Mouse (Mus musculus) intestine, embryonic 15.5 days (tissue): Measurements from ENCODE around the gene Gm12184. TPM values are rescaled to one million over a fixed set of nuclear protein-coding genes. Genes with fewer than 3 reads are reported as not detected.
"Not testable (repeated sequence)": the region's sequence is repeated elsewhere in the genome, so short reads cannot be mapped to it uniquely, and the experiment has no call there.

ENCODE experiments used
- ATAC-seq: fragments of 200-750 bp; cut with Nextera tagmentation; 2 replicates; pipeline ENCODE4 v1.8.0; 2017; ENCODE audit warnings: moderate TSS enrichment, moderate library complexity
- H3K27ac ChIP-seq: fragments of 300-500 bp; sonication (generic); 2 replicates; pipeline ENCODE4 v1.5.1; 2015; ENCODE audit warnings: mild to moderate bottlenecking, inconsistent platforms
- H3K27me3 ChIP-seq: fragments of 300-500 bp; sonication (generic); replicated peaks from 2 replicates; pipeline ENCODE4 v1.6.1; 2015; ENCODE audit warnings: inconsistent platforms
- H3K36me3 ChIP-seq: fragments of 300-500 bp; sonication (generic); 2 replicates; pipeline ENCODE4 v1.6.1; 2015; ENCODE audit warnings: inconsistent platforms
- H3K4me1 ChIP-seq: fragments of 300-500 bp; sonication (generic); replicated peaks from 2 replicates; pipeline ENCODE4 v1.6.1; 2015; ENCODE audit warnings: inconsistent platforms
- H3K4me2 ChIP-seq: fragments of 300-500 bp; sonication (generic); replicated peaks from 2 replicates; pipeline ENCODE4 v1.6.1; 2015; ENCODE audit warnings: mild to moderate bottlenecking, inconsistent platforms
- H3K4me3 ChIP-seq: fragments of 300-500 bp; sonication (generic); replicated peaks from 2 replicates; pipeline ENCODE4 v1.5.1; 2015; ENCODE audit warnings: inconsistent platforms
- H3K9ac ChIP-seq: fragments of 300-500 bp; sonication (generic); 2 replicates; pipeline ENCODE4 v1.6.1; 2015; ENCODE audit warnings: inconsistent platforms
- H3K9me3 ChIP-seq: fragments of 300-500 bp; sonication (generic); 2 replicates; pipeline ENCODE4 v1.6.1; 2016; ENCODE audit warnings: inconsistent platforms
- WGBS: fragments of 180-500 bp; shearing (Covaris S2); methylation state at CpG from one replicate; pipeline ENCODE4 v1.1.7; 2015; 5-methylcytosine and 5-hydroxymethylcytosine counted together
- polyA plus RNA-seq: library from polyadenylated mRNA; unstranded; fragments of >200 nt; fragmentation: Nextera tagmentation; extraction: Ambion mirVana; gene quantifications from 2 replicates; pipeline ENCODE4 v1.2.1, GENCODE M21; 2015

The Gm12184 gene
- polyA plus RNA-seq, 1 experiment from 2014 or later = 5.4 TPM

DNA sequence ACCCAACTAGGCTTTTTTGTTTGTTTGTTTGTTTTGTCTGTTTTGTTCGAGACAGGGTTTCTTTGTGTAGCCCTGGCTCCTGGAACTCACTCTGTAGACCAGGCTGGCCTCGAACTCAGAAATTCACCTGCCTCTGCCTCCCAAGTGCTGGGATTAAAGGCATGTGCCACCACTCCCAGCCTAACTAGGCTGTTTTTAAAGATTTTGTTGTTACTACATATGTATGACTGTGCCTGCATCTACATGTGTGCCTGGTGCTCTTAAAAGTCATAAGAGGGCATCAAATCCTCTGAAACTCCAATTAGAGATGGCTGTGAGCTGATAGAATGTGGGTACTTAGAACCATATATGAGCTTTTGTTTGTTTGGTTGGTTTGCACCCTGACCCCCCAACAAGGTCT lies 4.8 kb upstream of the Gm12184 start:
- no peak overlapping the region for H3K27ac ChIP-seq
- no peaks in the 10 kb centered on the region; the same call in 1 of the 2 replicates for H3K4me1 ChIP-seq
- no peaks in the 10 kb centered on the region for H3K36me3 ChIP-seq
- H3K27me3 ChIP-seq = no peaks in the 10 kb centered on the region
- no peaks in the 10 kb centered on the region for H3K9me3 ChIP-seq
- 71% methylated on average over 2 of the region's 2 CpGs for WGBS
- ATAC-seq = no peak
- no peak overlapping the region for H3K4me3 ChIP-seq
- no peak overlapping the region for H3K4me2 ChIP-seq
- no peak overlapping the region for H3K9ac ChIP-seq

DNA sequence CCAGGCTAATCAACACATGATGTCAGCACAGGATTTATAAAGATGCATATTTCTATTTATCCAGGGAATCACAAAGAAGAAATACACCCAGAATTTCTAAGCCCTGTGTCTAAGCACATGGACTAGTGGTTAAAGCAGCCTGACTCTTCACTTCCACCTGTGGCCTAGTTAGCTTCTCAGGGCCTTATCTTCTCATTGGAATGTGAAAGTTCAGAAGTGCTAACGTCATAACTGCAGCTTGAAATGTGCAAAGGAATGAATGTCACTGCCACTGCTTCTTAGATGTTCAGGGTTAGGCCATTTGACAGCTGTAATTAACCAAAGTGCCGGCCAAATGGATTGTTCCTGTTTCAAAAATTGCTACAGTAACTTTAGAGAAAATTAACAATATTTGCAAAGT lies 3.8 kb upstream of the Gm12184 start:
- WGBS = 56% methylated on average over 2 of the region's 2 CpGs
- Histone ChIP-seq H3K9ac (no peak overlapping the region), H3K4me2 (no peak overlapping the region), H3K9me3 (no peaks in the 10 kb centered on the region), H3K4me1 (no peaks in the 10 kb centered on the region; the same call in 1 of the 2 replicates), H3K4me3 (no peak overlapping the region), H3K36me3 (no peaks in the 10 kb centered on the region), H3K27me3 (no peaks in the 10 kb centered on the region), H3K27ac (no peak overlapping the region)
- ATAC-seq = no peak

DNA sequence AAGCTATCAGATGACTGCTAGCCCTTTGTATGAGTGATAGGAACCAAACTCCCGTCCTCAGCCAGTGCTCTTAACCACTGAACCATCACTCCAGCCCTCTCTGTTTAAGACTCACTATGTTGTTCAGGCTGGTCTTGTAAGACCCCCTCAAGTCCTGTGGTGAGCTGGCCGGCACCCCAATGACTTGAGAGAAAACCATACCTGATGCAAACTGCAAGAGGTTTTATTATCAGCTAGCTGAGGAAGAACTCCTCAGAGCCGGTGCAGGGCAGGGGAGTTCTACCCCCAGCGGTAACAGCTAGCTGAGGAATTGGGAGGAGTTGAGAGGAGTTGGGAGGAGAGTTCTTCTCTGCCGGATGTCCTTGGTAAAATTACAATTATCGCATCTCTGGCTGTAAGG lies 1.5 kb upstream of the Gm12184 start:
- H3K9me3 ChIP-seq = no peaks in the 10 kb centered on the region
- H3K27ac ChIP-seq = no peak overlapping the region
- ATAC-seq = no peak
- peaks cover 10% of the 10 kb centered on the region; the same call in 1 of the 2 replicates for H3K4me1 ChIP-seq
- H3K4me3 ChIP-seq = no peak overlapping the region
- no peaks in the 10 kb centered on the region for H3K36me3 ChIP-seq
- H3K9ac ChIP-seq = no peak overlapping the region
- H3K4me2 ChIP-seq = no peak overlapping the region
- no peaks in the 10 kb centered on the region for H3K27me3 ChIP-seq
- WGBS = 71% methylated on average over 6 of the region's 6 CpGs

DNA sequence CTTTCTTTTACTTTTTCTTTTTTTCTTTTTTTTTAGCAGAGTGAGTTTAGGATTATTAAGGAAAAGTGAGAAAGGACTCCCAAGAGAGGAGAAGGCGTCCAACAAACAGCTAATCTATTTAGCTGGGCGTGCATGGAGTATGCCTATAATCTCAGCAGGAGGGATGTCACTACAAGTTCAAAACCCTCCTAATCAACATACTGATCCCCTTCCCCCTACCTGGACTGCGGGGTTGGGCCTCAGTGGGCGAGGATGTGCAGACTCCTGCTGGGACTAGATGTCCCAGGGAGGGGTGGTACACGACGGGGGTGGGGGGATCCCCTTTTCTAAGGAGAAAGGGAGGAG lies 269 bp upstream of the Gm12184 start:
- Histone ChIP-seq H3K27ac (0 out of 2 replicates have a peak overlapping the region, but pooled peaks have one; percentile 48), H3K4me1 (peaks cover 10% of the 10 kb centered on the region; the same call in 1 of the 2 replicates), H3K4me2 (peak overlapping the region; percentile 69), H3K4me3 (peak overlapping the region; percentile 46), H3K9me3 (no peaks in the 10 kb centered on the region), H3K9ac (peak overlapping the region; percentile 48), H3K27me3 (no peaks in the 10 kb centered on the region), H3K36me3 (no peaks in the 10 kb centered on the region)
- WGBS = 1% methylated on average over 6 of the region's 6 CpGs
- ATAC-seq = peak; percentile 31

DNA sequence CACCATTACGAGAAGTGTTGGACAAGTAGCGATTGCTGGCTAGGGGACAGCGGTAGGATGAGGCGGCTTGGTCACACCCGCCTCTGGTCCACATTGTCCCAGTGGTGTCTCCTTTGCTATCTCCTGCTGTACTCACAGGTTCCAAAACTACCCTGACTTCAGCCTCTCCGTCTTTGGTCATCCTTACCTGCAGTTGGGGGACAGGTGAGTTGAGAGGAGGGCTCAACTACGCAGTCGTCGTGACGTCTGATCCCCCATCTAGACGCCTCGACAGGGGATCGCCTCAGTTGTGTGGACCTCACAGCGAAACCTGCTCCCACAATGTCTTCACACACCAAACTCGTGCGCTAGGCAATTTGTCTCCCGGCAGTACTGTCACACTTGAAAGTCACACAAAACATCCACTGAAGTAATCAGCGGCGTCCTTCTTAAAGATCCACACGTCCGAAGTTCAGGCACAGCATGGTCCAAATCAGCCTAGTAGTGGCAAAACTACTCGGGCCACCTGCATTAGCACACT lies 2.1 kb downstream of the Gm12184 start:
- Histone ChIP-seq H3K27ac (no peak overlapping the region), H3K4me1 (peaks cover 10% of the 10 kb centered on the region; the same call in 1 of the 2 replicates), H3K9ac (no peak overlapping the region), H3K27me3 (no peaks in the 10 kb centered on the region), H3K4me2 (peak overlapping the region; percentile 73), H3K4me3 (peak overlapping the region; percentile 34), H3K36me3 (no peaks in the 10 kb centered on the region), H3K9me3 (no peaks in the 10 kb centered on the region)
- ATAC-seq = no peak
- 10% methylated on average over 22 of the region's 22 CpGs for WGBS

DNA sequence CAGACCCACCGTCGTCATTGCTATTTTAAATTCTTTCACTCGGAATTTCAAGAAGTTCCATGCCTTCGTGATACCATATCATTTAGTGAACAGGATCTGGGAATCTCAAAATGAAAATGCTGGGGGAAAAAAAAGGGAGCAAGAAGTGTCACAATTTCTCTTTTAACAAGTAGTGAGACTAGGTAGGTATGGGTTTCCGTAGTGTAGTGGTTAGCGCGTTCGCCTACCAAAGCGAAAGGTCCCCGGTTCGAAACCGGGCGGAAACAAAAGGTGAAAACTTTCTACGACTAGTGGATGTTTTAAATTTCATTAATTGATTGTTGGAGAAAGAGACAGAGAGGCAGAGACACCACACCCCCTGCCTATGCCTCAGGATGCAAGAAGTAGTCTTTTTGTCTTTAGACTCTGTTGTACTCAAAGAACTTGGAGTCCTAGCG lies 2.9 kb downstream of the Gm12184 start:
- Histone ChIP-seq H3K9ac (0 out of 2 replicates have a peak overlapping the region, but pooled peaks have one; percentile 24), H3K36me3 (no peaks in the 10 kb centered on the region), H3K4me2 (peak overlapping the region; percentile 73), H3K9me3 (no peaks in the 10 kb centered on the region), H3K4me3 (peak overlapping the region; percentile 34), H3K4me1 (peaks cover 10% of the 10 kb centered on the region; the same call in 1 of the 2 replicates), H3K27me3 (no peaks in the 10 kb centered on the region), H3K27ac (no peak overlapping the region)
- WGBS = 1% methylated on average over 15 of the region's 15 CpGs
- peak; percentile 50 for ATAC-seq

DNA sequence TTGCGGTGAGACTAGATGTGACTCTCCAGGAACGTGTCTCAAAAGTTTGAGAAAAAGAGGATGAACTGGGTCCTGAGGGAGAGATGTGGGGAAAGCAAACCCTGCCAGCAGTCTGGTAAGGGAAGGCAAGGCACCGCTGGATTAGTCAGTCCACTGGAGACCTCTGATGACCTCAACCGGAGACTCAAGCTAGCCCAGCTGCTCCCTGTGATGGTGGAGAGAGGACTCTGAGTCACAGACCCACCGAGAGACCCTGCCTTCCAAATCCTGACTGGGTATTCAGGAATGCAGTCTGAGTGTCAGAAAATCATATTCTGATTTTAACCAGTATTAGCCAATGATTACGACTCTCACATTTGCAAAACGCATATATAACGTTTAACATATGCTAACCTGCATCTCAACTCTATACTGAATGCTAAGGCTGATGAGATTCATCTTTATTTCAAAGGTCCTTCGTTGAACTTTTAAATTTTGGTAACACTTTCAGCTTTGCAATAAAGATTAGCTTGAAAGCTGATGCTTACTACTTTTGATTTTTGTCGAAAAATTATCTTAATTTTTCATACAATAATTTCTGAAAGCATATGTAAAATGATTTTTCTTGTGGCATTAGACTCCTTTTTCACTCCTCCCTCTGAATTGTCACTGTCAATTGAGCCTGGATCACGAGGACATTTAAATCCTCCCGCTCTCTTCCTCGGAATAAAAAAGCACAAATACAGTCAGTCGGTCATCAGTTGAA lies 3.5 kb downstream of the Gm12184 start:
- no peak overlapping the region for H3K9ac ChIP-seq
- H3K27ac ChIP-seq = no peak overlapping the region
- H3K9me3 ChIP-seq = no peaks in the 10 kb centered on the region
- H3K36me3 ChIP-seq = no peaks in the 10 kb centered on the region
- H3K4me1 ChIP-seq = peaks cover 10% of the 10 kb centered on the region; the same call in 1 of the 2 replicates
- no peak for ATAC-seq
- H3K4me3 ChIP-seq = peak overlapping the region; percentile 34
- WGBS = 38% methylated on average over 14 of the region's 14 CpGs
- H3K27me3 ChIP-seq = no peaks in the 10 kb centered on the region
- peak overlapping the region; percentile 73 for H3K4me2 ChIP-seq

DNA sequence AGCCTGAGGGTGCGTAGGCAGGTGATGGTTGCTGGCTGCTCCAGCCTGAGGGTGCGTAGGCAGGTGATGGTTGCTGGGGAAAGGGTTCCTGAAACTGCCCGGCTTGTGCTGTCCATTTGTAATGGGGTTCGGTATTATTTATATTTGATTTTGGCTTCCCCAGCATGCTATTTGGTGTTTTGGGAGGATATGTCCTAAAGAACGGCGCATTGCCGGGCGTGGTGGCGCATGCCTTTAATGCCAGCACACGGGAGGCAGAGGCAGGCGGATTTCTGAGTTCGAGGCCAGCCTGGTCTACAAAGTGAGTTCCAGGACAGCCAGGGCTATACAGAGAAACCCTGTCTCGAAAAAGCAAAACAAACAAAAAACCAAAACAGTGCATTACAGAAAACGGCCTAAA lies 5.2 kb downstream of the Gm12184 start:
- not testable (repeated sequence) for H3K27ac ChIP-seq, ATAC-seq, H3K27me3 ChIP-seq, H3K9me3 ChIP-seq, H3K4me3 ChIP-seq, H3K36me3 ChIP-seq, H3K4me2 ChIP-seq, H3K9ac ChIP-seq
- H3K4me1 ChIP-seq = 0 out of 2 replicates have a peak, but pooled peaks cover 10% of the 10 kb centered on the region
- WGBS = 83% methylated on average over 14 of the region's 14 CpGs

DNA sequence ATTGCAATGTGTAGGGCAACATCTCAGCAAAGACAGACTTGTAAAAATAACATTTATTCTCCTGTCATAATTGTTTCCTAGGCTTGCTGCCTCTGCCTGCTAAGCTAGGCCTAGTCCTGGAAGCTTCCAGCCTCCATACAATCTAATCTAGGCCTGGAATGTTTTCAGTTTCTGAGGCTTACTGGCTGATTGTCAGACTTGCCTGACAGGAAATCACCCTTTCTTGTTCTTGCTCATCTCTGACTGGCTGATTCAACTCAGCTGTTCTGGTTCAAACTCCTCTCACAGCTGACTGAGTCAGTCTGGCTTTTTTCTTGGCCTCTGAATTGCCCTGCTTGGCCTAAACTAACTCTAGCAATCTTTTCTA lies 6.2 kb downstream of the Gm12184 start:
- H3K4me3 ChIP-seq = no peak overlapping the region
- no peak overlapping the region for H3K9ac ChIP-seq
- no peak overlapping the region for H3K4me2 ChIP-seq
- ATAC-seq = no peak
- H3K27me3 ChIP-seq = no peaks in the 10 kb centered on the region
- no peaks in the 10 kb centered on the region for H3K9me3 ChIP-seq
- H3K4me1 ChIP-seq = peaks cover 19% of the 10 kb centered on the region
- no peak overlapping the region for H3K27ac ChIP-seq
- H3K36me3 ChIP-seq = no peaks in the 10 kb centered on the region

DNA sequence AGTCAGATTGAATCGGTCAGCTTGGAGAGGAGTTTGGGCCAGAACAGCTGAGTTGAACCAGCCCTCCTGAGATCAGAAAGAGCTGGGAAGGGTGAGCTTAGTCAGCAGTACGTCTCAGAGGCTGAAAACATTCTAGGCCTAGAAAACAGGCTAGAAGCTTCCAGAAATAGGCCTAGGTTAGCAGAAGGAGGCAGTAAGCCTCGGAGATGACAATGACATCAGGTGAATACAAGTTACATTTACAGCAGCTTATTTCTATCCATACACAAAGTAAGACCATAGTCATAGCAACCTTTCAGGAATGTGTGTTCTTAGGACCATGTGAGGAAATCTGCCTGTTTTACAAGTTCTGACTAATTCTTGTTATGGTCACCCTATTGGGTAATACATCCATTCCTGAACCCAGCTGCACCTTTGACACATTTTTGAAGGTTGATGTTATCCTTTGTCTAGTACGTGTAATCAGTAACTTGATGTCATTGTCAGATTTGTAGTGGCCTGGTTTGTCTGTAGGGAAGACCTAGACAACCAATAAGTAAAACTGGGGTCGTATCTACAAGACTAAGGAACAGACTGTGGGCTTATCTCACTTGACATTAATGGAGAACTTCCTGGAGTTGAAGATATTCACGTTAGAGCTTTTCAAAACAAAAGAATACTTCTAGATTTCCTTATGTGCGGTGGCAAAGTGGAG lies 6.7 kb downstream of the Gm12184 start:
- Histone ChIP-seq H3K4me3 (no peak overlapping the region), H3K4me2 (no peak overlapping the region), H3K9me3 (no peaks in the 10 kb centered on the region), H3K27ac (no peak overlapping the region), H3K9ac (no peak overlapping the region), H3K27me3 (no peaks in the 10 kb centered on the region), H3K4me1 (peaks cover 23% of the 10 kb centered on the region), H3K36me3 (no peaks in the 10 kb centered on the region)
- no peak for ATAC-seq
- WGBS = 69% methylated on average over 7 of the region's 7 CpGs

DNA sequence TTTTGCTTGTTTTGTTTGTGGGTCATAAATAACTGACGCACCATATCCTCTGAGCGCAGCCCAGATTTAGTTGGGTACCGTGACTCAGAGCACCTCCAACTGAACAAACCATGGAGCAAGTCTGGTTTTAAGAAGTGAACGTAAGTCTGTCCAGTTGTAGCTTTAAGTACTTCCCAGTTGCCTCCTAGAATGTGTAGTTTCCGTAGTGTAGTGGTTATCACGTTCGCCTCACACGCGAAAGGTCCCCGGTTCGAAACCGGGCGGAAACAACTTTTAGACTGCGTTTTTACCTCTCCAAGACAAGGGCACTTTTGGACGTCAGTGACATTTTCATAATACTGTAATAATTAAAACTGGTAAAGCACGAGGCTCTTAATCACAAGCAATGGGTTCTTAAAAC lies 8.1 kb downstream of the Gm12184 start:
- H3K4me2 ChIP-seq = peak overlapping the region; percentile 63
- no peaks in the 10 kb centered on the region for H3K36me3 ChIP-seq
- no peaks in the 10 kb centered on the region for H3K9me3 ChIP-seq
- peaks cover 19% of the 10 kb centered on the region for H3K4me1 ChIP-seq
- H3K9ac ChIP-seq = peak overlapping the region; percentile 95; the same call in 1 of the 2 replicates
- 0 out of 2 replicates have a peak, but pooled peaks have one; percentile 2 for ATAC-seq
- H3K27me3 ChIP-seq = no peaks in the 10 kb centered on the region
- WGBS = under 1% methylated on average over 16 of the region's 16 CpGs
- peak overlapping the region; percentile 69 for H3K4me3 ChIP-seq
- H3K27ac ChIP-seq = peak overlapping the region; percentile 99; the same call in 1 of the 2 replicates

DNA sequence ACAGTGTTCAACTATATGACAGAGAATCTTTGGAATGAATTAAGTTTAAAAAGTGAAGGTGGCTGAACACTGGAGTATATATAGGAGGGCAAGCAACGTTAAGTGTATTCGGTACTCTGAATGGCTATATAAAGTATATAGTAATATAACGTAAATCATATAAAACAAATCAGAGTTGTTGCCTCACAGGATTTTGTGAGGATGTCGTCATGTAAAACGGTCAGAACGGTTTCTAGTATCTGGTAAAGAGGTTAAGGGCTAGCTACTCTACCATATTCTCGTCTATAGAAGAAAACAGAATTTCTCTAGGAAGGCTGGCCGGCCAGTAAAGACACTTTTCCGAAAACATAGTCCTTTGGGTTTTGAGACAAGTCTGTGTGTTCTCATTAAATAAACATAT lies 8.7 kb downstream of the Gm12184 start:
- no peak for ATAC-seq
- 6% methylated on average over 9 of the region's 9 CpGs for WGBS
- Histone ChIP-seq H3K4me3 (peak overlapping the region; percentile 69), H3K27me3 (no peaks in the 10 kb centered on the region), H3K27ac (peak overlapping the region; percentile 99), H3K36me3 (no peaks in the 10 kb centered on the region), H3K4me1 (peaks cover 19% of the 10 kb centered on the region), H3K9ac (peak overlapping the region; percentile 95), H3K4me2 (peak overlapping the region; percentile 63), H3K9me3 (no peaks in the 10 kb centered on the region)
